Mouse (Mus musculus): Measurements from ENCODE around the gene Srsf12.

Gene Srsf12

GRCm38 (mm10) chr4:33250867-33251266 lies 42.1 kb downstream of the Srsf12 start:
- DNase-seq = peak; percentile 58

GRCm38 (mm10) chr4:33254706-33255105 lies 45.9 kb downstream of the Srsf12 start:
- no peak for DNase-seq

GRCm38 (mm10) chr4:33257263-33257964 lies 48.6 kb downstream of the Srsf12 start:
- peak; percentile 91 for DNase-seq

- peak; percentile 90 for DNase-seq
Observed at GRCm38 (mm10) chr4:33260311-33260710, 51.5 kb downstream of the Srsf12 start.

GRCm38 (mm10) chr4:33261311-33261753 lies 52.5 kb downstream of the Srsf12 start:
- DNase-seq = peak; percentile 100

- DNase-seq = no peak
Observed at GRCm38 (mm10) chr4:33262897-33263296, 54.1 kb downstream of the Srsf12 start.

- DNase-seq = no peak
Observed at GRCm38 (mm10) chr4:33264979-33265726, 56.4 kb downstream of the Srsf12 start.

- no peak for DNase-seq
Observed at GRCm38 (mm10) chr4:33270386-33271314, 61.9 kb downstream of the Srsf12 start.

GRCm38 (mm10) chr4:33273437-33273836 lies 64.6 kb downstream of the Srsf12 start:
- no peak for DNase-seq

- peak; percentile 97 for DNase-seq
Observed at GRCm38 (mm10) chr4:33281891-33282685, 73.3 kb downstream of the Srsf12 start.

Measured in heart, adult 11 months (tissue).